Mouse (Mus musculus): ENCODE data around the gene Cyp2c37. TPM values are rescaled to one million over a fixed set of nuclear protein-coding genes. Genes with fewer than 3 reads are reported as not detected.

The Cyp2c37 gene
- 9.9 and 11.4 TPM in 2 replicates for polyA plus RNA-seq (2012; rRNA removed)

DNA sequence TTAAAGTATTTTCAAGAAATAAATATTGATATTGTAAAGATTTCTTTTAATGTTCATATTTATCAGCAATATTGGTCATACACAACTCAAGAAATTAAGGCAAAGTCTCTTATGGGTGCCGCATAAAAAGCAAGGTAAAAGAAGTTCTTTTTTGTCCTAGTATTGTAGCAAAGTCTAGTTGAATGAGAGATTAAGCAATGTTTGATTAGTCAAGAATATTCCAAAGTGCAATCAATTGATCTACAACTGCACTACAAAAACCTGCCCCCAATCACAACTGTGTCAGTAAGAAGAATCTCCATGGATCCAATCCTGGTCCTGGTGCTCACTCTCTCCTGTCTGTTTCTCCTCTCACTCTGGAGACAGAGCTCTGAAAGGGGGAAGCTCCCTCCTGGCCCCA lies at the start of gene Cyp2c37:
Gene Cyp2c37, plus strand, starts transcription at position 285 of the 400 bp plus-strand sequence.

Other genes starting within 250 kb of the Cyp2c37 start
- 205 and 213 TPM in 2 replicates for gene Cyp2c40, start 179.6 kb upstream of the Cyp2c37 start, polyA plus RNA-seq (2012; rRNA removed)
- gene Cyp2c69, start 105.6 kb upstream of the Cyp2c37 start, polyA plus RNA-seq (2012; rRNA removed): 113 and 235 TPM in 2 replicates
- 0.56 and 2.7 TPM in 2 replicates for gene Cyp2c54, start 81.4 kb downstream of the Cyp2c37 start, polyA plus RNA-seq (2012; rRNA removed)
- 0.06 and 0.08 TPM in 2 replicates for gene Cyp2c50, start 97.3 kb downstream of the Cyp2c37 start, polyA plus RNA-seq (2012; rRNA removed)
- gene Cyp2c70, start 194.9 kb downstream of the Cyp2c37 start, polyA plus RNA-seq (2012; rRNA removed): 198 and 210 TPM in 2 replicates

Data from liver, embryonic 18 days (tissue).